Mouse (Mus musculus) intestine, postnatal 0 days (tissue): ENCODE measurements around the gene Tbck. TPM values are rescaled to one million over a fixed set of nuclear protein-coding genes. Genes with fewer than 3 reads are reported as not detected.

Source experiments
- ATAC-seq: fragments of 200-750 bp; cut with Nextera tagmentation; 2 replicates; pipeline ENCODE4 v1.8.0; 2017; ENCODE audit warnings: mild to moderate bottlenecking, moderate TSS enrichment, moderate library complexity
- H3K27ac ChIP-seq: fragments of 300-500 bp; sonication (generic); 2 replicates; pipeline ENCODE4 v1.5.1; 2014; ENCODE audit warnings: mild to moderate bottlenecking, low read depth, low read length, moderate library complexity
- H3K27me3 ChIP-seq: fragments of 300-500 bp; sonication (generic); replicated peaks from 2 replicates; pipeline ENCODE4 v1.6.1; 2014; ENCODE audit warnings: low read length, mixed read lengths; ENCODE audit not compliant: control insufficient read depth, insufficient read depth
- H3K36me3 ChIP-seq: fragments of 300-500 bp; sonication (generic); 2 replicates; pipeline ENCODE4 v1.6.1; 2014; ENCODE audit warnings: mild to moderate bottlenecking, moderate library complexity; ENCODE audit not compliant: control insufficient read depth, insufficient read depth
- H3K4me1 ChIP-seq: fragments of 300-500 bp; sonication (generic); replicated peaks from 2 replicates; pipeline ENCODE4 v1.6.1; 2014; ENCODE audit warnings: antibody characterized with exemption, low read length, mixed read lengths; ENCODE audit not compliant: control insufficient read depth, insufficient read depth
- H3K4me2 ChIP-seq: fragments of 300-500 bp; sonication (generic); replicated peaks from 2 replicates; pipeline ENCODE4 v1.6.1; 2014; ENCODE audit warnings: low read depth, mild to moderate bottlenecking, moderate library complexity
- H3K4me3 ChIP-seq: fragments of 300-500 bp; sonication (generic); 2 replicates; pipeline ENCODE4 v1.5.1; 2014; ENCODE audit warnings: low read depth, low read length
- H3K9ac ChIP-seq: fragments of 300-500 bp; sonication (generic); 2 replicates; pipeline ENCODE4 v1.6.1; 2014; ENCODE audit warnings: mild to moderate bottlenecking, low read depth, low read length
- H3K9me3 ChIP-seq: fragments of 300-500 bp; sonication (generic); 2 replicates; pipeline ENCODE4 v1.6.1; 2016; ENCODE audit warnings: mixed run types; ENCODE audit not compliant: control insufficient read depth
- CTCF ChIP-seq: sonication (generic); IDR thresholded peaks from 2 replicates; pipeline ENCODE4 v1.5.1; 2016; ENCODE audit warnings: low read depth, mild to moderate bottlenecking, control low read depth, antibody characterized with exemption, moderate library complexity
- WGBS: fragments of 180-500 bp; shearing (Covaris S2); extraction: QIAGEN DNeasy Blood & Tissue Kit; methylation state at CpG from one replicate; pipeline ENCODE4 v1.1.7; 2014; 5-methylcytosine and 5-hydroxymethylcytosine counted together
- polyA plus RNA-seq: library from polyadenylated mRNA; unstranded; fragments of >200 nt; fragmentation: Nextera tagmentation; extraction: Ambion mirVana; gene quantifications from 2 replicates; pipeline ENCODE4 v1.2.1, GENCODE M21; 2015

The Tbck gene
- polyA plus RNA-seq, 1 experiment from 2014 or later = 7.7 TPM

GRCm38 (mm10) chr3:132855458-132856212 is 171.7 kb downstream of the Tbck start:
- no peak for TF ChIP-seq CTCF
- 55% methylated on average over 9 of the region's 9 CpGs for WGBS
- no peaks in the 10 kb centered on the region for H3K27me3 ChIP-seq
- H3K36me3 ChIP-seq = no peaks in the 10 kb centered on the region
- no peak overlapping the region for H3K9ac ChIP-seq
- H3K9me3 ChIP-seq = no peaks in the 10 kb centered on the region
- ATAC-seq = no peak
- no peak overlapping the region for H3K4me2 ChIP-seq
- H3K27ac ChIP-seq = no peak overlapping the region
- H3K4me3 ChIP-seq = no peak overlapping the region
- no peaks in the 10 kb centered on the region for H3K4me1 ChIP-seq

GRCm38 (mm10) chr3:132856651-132857050 is 172.7 kb downstream of the Tbck start:
- Histone ChIP-seq H3K27ac (no peak overlapping the region), H3K36me3 (no peaks in the 10 kb centered on the region), H3K9ac (no peak overlapping the region), H3K4me2 (no peak overlapping the region), H3K4me3 (no peak overlapping the region), H3K27me3 (no peaks in the 10 kb centered on the region), H3K9me3 (no peaks in the 10 kb centered on the region), H3K4me1 (no peaks in the 10 kb centered on the region)
- WGBS = 53% methylated on average over 6 of the region's 6 CpGs
- TF ChIP-seq CTCF = no peak
- no peak for ATAC-seq

GRCm38 (mm10) chr3:132858849-132859248 is 174.9 kb downstream of the Tbck start:
- WGBS = 66% methylated on average over 11 of the region's 11 CpGs

GRCm38 (mm10) chr3:132859573-132859972 is 175.6 kb downstream of the Tbck start:
- no peaks in the 10 kb centered on the region for H3K36me3 ChIP-seq
- no peak overlapping the region for H3K9ac ChIP-seq
- H3K27ac ChIP-seq = no peak overlapping the region
- H3K27me3 ChIP-seq = no peaks in the 10 kb centered on the region
- no peak overlapping the region for H3K4me3 ChIP-seq
- no peak for TF ChIP-seq CTCF
- H3K9me3 ChIP-seq = no peaks in the 10 kb centered on the region
- H3K4me2 ChIP-seq = no peak overlapping the region
- H3K4me1 ChIP-seq = no peaks in the 10 kb centered on the region
- 82% methylated on average over 7 of the region's 7 CpGs for WGBS
- no peak for ATAC-seq

More at GRCm38 (mm10) chr3:132858849-132859248, 174.9 kb downstream of the Tbck start:
- no peak for TF ChIP-seq CTCF
- Histone ChIP-seq H3K4me1 (no peaks in the 10 kb centered on the region), H3K4me2 (no peak overlapping the region), H3K36me3 (no peaks in the 10 kb centered on the region), H3K9me3 (no peaks in the 10 kb centered on the region), H3K4me3 (no peak overlapping the region), H3K27me3 (no peaks in the 10 kb centered on the region), H3K9ac (no peak overlapping the region), H3K27ac (no peak overlapping the region)
- no peak for ATAC-seq

- Histone ChIP-seq H3K4me1 (no peaks in the 10 kb centered on the region), H3K27me3 (no peaks in the 10 kb centered on the region), H3K27ac (no peak overlapping the region), H3K9ac (no peak overlapping the region), H3K4me2 (no peak overlapping the region), H3K36me3 (no peaks in the 10 kb centered on the region), H3K9me3 (no peaks in the 10 kb centered on the region), H3K4me3 (no peak overlapping the region)
- TF ChIP-seq CTCF = no peak
- no peak for ATAC-seq
- 69% methylated on average over 8 of the region's 8 CpGs for WGBS
Measured at GRCm38 (mm10) chr3:132860796-132861195, 176.9 kb downstream of the Tbck start.

- H3K27ac ChIP-seq = no peak overlapping the region
- 64% methylated on average over 13 of the region's 13 CpGs for WGBS
Measured at GRCm38 (mm10) chr3:132863843-132864242, 179.9 kb downstream of the Tbck start.

More at GRCm38 (mm10) chr3:132863843-132864242, 179.9 kb downstream of the Tbck start:
- no peaks in the 10 kb centered on the region for H3K9me3 ChIP-seq
- no peaks in the 10 kb centered on the region for H3K4me1 ChIP-seq
- no peaks in the 10 kb centered on the region for H3K27me3 ChIP-seq
- H3K9ac ChIP-seq = no peak overlapping the region
- no peak overlapping the region for H3K4me2 ChIP-seq
- ATAC-seq = no peak
- H3K36me3 ChIP-seq = no peaks in the 10 kb centered on the region
- no peak overlapping the region for H3K4me3 ChIP-seq
- TF ChIP-seq CTCF = no peak
